Mouse (Mus musculus): ENCODE results near the gene Dgkd. TPM values are rescaled to one million over a fixed set of nuclear protein-coding genes. Genes with fewer than 3 reads are reported as not detected.

Dgkd gene
- polyA plus RNA-seq, 1 experiment from 2014 or later, result 35.3 TPM

DNA sequence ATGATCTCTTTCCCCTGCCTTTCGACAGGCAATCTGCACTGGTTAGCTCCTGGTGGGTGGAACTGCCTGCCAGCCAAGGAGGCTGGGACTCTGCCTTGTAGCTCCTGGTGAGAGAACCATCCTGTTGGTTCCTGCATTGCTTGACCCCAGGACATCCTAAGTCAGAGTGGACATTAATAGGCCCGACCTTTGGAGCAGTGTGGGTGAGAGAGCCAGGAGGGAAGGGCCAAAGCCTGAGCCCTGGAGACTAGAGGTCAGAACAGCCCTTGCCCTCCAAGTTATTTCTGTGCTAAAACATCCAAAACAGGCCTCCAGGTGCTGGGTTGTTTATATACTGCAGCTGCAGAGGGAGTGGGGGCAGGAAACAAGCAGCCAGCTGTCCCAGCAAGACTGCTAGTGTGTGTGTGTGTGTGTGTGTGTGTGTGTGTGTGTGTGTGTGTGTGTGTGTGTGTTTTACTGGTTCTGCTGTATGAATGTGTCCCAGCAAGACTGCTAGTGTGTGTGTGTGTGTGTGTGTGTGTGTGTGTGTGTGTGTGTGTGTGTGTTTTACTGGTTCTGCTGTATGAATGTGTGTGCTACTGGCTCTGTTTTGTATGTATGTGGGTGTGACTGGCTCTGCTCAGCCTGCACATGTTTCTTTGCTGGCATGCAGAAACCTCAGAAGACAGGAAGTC is 6.1 kb upstream of the Dgkd start:
- Histone ChIP-seq H3K27ac (ENCODE audit: low read depth, low read length) (no peak overlapping the region), H3K27me3 (ENCODE audit: control insufficient read depth, insufficient read depth, low read length) (no peaks in the 10 kb centered on the region), H3K4me1 (ENCODE audit: control insufficient read depth, insufficient read depth, low read length) (no peaks in the 10 kb centered on the region), H3K9ac (ENCODE audit: low read length) (no peak overlapping the region), H3K9me3 (ENCODE audit: control insufficient read depth, low read length) (no peaks in the 10 kb centered on the region), H3K36me3 (ENCODE audit: control insufficient read depth, insufficient read depth, low read length) (no peaks in the 10 kb centered on the region), H3K4me3 (ENCODE audit: low read depth, low read length) (no peak overlapping the region), H3K4me2 (no peak overlapping the region)
- ATAC-seq (ENCODE audit: low FRiP score) (no peak), DNase-seq (ENCODE audit: low spot score, missing footprints) (no peak)
- 53% methylated on average over 2 of the region's 2 CpGs for WGBS

- H3K9ac ChIP-seq (ENCODE audit: low read length), result no peak overlapping the region
- H3K9me3 ChIP-seq (ENCODE audit: control insufficient read depth, low read length), result no peaks in the 10 kb centered on the region
- ATAC-seq (ENCODE audit: low FRiP score) (no peak), DNase-seq (ENCODE audit: low spot score, missing footprints) (no peak)
- H3K4me2 ChIP-seq, result no peak overlapping the region
- H3K36me3 ChIP-seq (ENCODE audit: control insufficient read depth, insufficient read depth, low read length), result no peaks in the 10 kb centered on the region
- WGBS, result 60% methylated on average over 4 of the region's 4 CpGs
- no peaks in the 10 kb centered on the region for H3K4me1 ChIP-seq (ENCODE audit: control insufficient read depth, insufficient read depth, low read length)
- H3K27ac ChIP-seq (ENCODE audit: low read depth, low read length), result no peak overlapping the region
- no peaks in the 10 kb centered on the region for H3K27me3 ChIP-seq (ENCODE audit: control insufficient read depth, insufficient read depth, low read length)
- no peak overlapping the region for H3K4me3 ChIP-seq (ENCODE audit: low read depth, low read length)
These were observed 5.5 kb upstream of the Dgkd start for GRCm38 (mm10) chr1:87847475-87848168.

DNA sequence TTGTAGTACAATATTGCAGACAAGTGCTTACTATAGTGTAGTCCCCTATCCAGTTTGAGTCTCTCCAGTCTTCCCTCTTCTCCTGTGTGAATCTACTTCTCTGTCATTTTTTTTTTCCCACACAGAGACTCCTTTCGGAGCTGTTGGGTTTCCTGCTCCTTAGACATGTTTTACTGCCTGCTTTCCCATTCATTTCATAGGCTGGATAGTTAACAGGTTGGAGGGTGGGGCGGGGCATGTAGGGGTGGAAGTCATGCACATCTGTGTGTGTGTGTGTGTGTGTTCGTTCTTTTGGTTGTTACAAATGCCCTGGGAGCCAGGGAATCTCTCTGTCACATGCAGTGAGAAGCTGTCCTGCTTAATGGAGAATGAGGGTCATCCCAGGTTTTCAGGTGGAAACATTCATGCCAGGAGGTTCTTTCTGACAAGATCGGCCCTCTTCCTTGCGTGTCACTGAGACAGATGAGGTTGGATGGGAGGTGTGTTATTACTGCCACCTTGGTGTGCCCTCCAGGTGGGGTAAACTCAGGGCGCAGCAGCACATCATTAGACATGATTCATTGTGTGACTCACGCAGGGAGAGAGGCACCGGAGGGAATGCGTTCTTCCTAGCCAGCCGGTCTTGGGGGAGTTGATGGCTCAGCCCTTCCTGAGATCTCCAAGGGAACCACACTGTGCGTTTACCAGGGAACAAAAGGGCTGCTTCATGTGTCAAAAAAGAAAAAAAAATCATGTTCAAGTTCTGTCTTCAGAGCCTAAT is 4.7 kb upstream of the Dgkd start:
- no peak overlapping the region for H3K4me3 ChIP-seq (ENCODE audit: low read depth, low read length)
- H3K36me3 ChIP-seq (ENCODE audit: control insufficient read depth, insufficient read depth, low read length), result no peaks in the 10 kb centered on the region
- 69% methylated on average over 11 of the region's 11 CpGs for WGBS
- no peak overlapping the region for H3K9ac ChIP-seq (ENCODE audit: low read length)
- ATAC-seq (ENCODE audit: low FRiP score) (no peak), DNase-seq (ENCODE audit: low spot score, missing footprints) (no peak)
- H3K27me3 ChIP-seq (ENCODE audit: control insufficient read depth, insufficient read depth, low read length), result no peaks in the 10 kb centered on the region
- no peak overlapping the region for H3K27ac ChIP-seq (ENCODE audit: low read depth, low read length)
- H3K9me3 ChIP-seq (ENCODE audit: control insufficient read depth, low read length), result no peaks in the 10 kb centered on the region
- no peak overlapping the region for H3K4me2 ChIP-seq
- no peaks in the 10 kb centered on the region for H3K4me1 ChIP-seq (ENCODE audit: control insufficient read depth, insufficient read depth, low read length)

DNA sequence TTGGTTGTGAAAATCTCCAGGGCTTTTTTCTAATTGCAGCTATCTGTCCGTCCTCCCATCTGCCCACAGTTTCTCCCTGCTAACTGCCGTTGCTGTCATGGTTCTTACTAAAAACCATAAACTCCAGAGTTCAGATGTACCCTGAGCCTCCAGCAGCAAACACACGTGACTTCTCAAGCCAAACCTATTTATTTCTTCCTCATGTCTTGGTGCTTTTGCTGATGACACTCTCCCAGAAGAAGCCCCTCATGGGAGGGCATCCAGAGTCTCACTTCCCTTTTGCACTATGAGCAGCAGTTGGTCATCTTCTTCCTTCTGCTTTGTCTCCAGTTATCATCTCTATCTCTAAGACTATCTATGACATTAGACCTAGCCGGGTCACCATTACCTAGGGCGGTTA is 3.8 kb upstream of the Dgkd start:
- no peak overlapping the region for H3K9ac ChIP-seq (ENCODE audit: low read length)
- no peaks in the 10 kb centered on the region for H3K9me3 ChIP-seq (ENCODE audit: control insufficient read depth, low read length)
- H3K27me3 ChIP-seq (ENCODE audit: control insufficient read depth, insufficient read depth, low read length), result no peaks in the 10 kb centered on the region
- 85% methylated on average over 5 of the region's 5 CpGs for WGBS
- H3K4me3 ChIP-seq (ENCODE audit: low read depth, low read length), result no peak overlapping the region
- no peak overlapping the region for H3K27ac ChIP-seq (ENCODE audit: low read depth, low read length)
- ATAC-seq (ENCODE audit: low FRiP score) (no peak), DNase-seq (ENCODE audit: low spot score, missing footprints) (no peak)
- peaks cover 4% of the 10 kb centered on the region for H3K4me1 ChIP-seq (ENCODE audit: control insufficient read depth, insufficient read depth, low read length)
- H3K4me2 ChIP-seq, result no peak overlapping the region
- no peaks in the 10 kb centered on the region for H3K36me3 ChIP-seq (ENCODE audit: control insufficient read depth, insufficient read depth, low read length)

- Histone ChIP-seq H3K4me2 (no peak overlapping the region), H3K9me3 (ENCODE audit: control insufficient read depth, low read length) (no peaks in the 10 kb centered on the region), H3K27me3 (ENCODE audit: control insufficient read depth, insufficient read depth, low read length) (no peaks in the 10 kb centered on the region), H3K4me3 (ENCODE audit: low read depth, low read length) (no peak overlapping the region), H3K36me3 (ENCODE audit: control insufficient read depth, insufficient read depth, low read length) (no peaks in the 10 kb centered on the region), H3K9ac (ENCODE audit: low read length) (no peak overlapping the region), H3K27ac (ENCODE audit: low read depth, low read length) (no peak overlapping the region), H3K4me1 (ENCODE audit: control insufficient read depth, insufficient read depth, low read length) (peaks cover 15% of the 10 kb centered on the region)
- no peak for DNase-seq (ENCODE audit: low spot score, missing footprints)
- WGBS, result 90% methylated on average over 3 of the region's 3 CpGs
- ATAC-seq (ENCODE audit: low FRiP score), result no peak
These were observed 1.7 kb upstream of the Dgkd start for GRCm38 (mm10) chr1:87851344-87851743.

DNA sequence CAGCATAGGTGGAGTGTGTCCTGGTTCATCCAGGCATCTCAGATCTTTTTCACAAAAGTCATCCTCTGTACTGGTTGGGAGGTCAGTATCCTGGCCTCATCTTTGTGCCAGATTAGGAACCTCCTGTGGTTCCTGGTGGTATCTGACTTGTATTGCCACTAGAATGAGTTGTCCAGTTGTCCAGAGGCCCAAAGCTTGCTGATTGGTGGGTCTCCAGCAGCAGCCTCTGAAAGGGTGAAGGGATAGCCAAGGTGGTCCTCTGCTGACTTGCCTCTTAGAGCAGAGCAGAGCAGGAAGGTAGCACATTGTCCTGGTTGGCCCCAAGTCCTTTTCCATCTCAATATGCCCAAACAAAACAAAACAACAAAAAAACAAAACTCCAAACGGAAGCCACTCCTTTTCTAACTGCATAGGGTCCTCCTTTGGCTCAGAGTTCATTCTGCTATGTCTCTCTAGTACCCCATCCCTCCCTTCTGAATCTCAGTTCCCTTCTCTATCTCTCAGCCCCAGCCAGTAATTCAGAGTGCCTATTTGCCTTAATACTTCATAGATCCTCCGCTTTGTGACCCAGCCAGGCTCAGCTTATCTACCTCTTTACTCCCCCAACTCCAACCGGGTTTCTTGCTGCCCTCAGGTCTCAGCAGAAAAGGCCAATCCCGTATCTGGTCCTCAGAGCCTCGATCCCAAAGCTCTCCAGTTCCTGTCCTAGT is 851 bp upstream of the Dgkd start:
- peak overlapping the region; percentile 43; the same call in 1 of the 2 replicates for H3K4me2 ChIP-seq
- WGBS, result 55% methylated on average over 5 of the region's 5 CpGs

DNA sequence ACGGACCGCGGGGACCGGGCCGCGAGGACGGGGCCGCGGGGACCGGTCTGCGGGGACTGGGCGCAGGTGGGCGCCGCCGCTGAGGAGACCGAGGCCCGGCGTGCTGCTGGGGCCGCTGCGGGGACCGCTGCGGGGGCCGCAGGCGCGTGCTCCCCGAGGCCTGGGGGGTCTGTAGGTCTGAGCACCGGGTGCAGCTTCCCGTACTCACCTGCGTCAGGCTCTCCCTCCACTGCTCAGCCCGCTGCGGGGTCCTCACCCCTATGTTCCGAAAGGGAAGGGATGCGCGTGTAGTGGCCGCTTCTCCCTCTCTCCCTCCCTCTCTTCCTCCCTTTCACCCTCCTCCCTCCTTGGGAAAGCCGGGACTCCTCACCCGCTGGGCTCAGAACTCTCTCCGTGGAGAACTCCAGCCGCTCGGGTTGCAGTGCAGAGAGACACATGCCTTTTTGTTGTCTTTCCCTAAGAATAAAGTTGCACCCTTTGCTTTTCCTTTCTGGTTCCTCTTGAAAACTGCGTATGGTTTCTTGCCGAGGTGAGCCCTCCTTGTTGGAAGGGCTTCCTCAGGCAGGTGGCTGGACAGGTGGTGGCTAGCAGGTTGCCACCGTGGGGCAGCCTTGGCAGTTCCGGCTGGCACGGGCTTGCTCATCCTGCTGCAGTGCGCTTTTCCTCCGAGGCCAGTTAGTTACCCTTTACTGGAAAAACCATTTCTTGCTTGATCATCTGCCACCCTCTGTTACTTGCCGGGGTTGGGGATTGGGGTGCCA is 694 bp downstream of the Dgkd start:
- Histone ChIP-seq H3K4me2 (peak overlapping the region; percentile 70), H3K36me3 (ENCODE audit: control insufficient read depth, insufficient read depth, low read length) (no peaks in the 10 kb centered on the region), H3K9ac (ENCODE audit: low read length) (peak overlapping the region; percentile 88), H3K4me1 (ENCODE audit: control insufficient read depth, insufficient read depth, low read length) (peaks cover 15% of the 10 kb centered on the region), H3K27ac (ENCODE audit: low read depth, low read length) (peak overlapping the region; percentile 51), H3K4me3 (ENCODE audit: low read depth, low read length) (peak overlapping the region; percentile 98), H3K27me3 (ENCODE audit: control insufficient read depth, insufficient read depth, low read length) (no peaks in the 10 kb centered on the region), H3K9me3 (ENCODE audit: control insufficient read depth, low read length) (no peaks in the 10 kb centered on the region)
- under 1% methylated on average over 34 of the region's 48 CpGs for WGBS
- DNase-seq (ENCODE audit: low spot score, missing footprints) (peak; percentile 94), ATAC-seq (ENCODE audit: low FRiP score) (no peak; the same call in 1 of the 2 replicates)

More for the DNA sequence above, 851 bp upstream of the Dgkd start:
- Histone ChIP-seq H3K27me3 (ENCODE audit: control insufficient read depth, insufficient read depth, low read length) (no peaks in the 10 kb centered on the region), H3K9ac (ENCODE audit: low read length) (peak overlapping the region; percentile 35), H3K4me3 (ENCODE audit: low read depth, low read length) (no peak overlapping the region), H3K4me1 (ENCODE audit: control insufficient read depth, insufficient read depth, low read length) (peaks cover 15% of the 10 kb centered on the region), H3K36me3 (ENCODE audit: control insufficient read depth, insufficient read depth, low read length) (no peaks in the 10 kb centered on the region), H3K27ac (ENCODE audit: low read depth, low read length) (no peak overlapping the region), H3K9me3 (ENCODE audit: control insufficient read depth, low read length) (no peaks in the 10 kb centered on the region)
- ATAC-seq (ENCODE audit: low FRiP score), result no peak
- no peak for DNase-seq (ENCODE audit: low spot score, missing footprints)

DNA sequence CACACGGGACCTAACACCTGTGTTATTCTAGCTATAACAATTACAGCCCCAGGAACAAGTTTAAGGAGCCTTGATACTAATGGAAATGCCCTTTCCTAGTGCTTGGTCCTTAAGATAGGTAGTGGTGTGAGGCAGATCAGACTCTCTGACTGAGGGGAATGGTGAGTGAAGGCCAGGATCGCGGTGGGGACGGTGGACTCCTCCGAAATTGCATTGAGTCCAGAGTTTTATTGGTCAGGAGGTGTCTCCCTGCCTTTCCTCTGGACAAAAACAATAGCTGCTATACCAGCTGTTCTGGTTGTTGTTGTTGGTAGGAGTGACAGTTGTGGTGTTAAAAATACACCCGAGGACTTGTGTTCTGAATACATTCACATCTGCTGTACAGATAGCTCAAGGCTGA is 1.3 kb downstream of the Dgkd start:
- Histone ChIP-seq H3K4me3 (ENCODE audit: low read depth, low read length) (peak overlapping the region; percentile 98), H3K9ac (ENCODE audit: low read length) (peak overlapping the region; percentile 88), H3K36me3 (ENCODE audit: control insufficient read depth, insufficient read depth, low read length) (no peaks in the 10 kb centered on the region), H3K27me3 (ENCODE audit: control insufficient read depth, insufficient read depth, low read length) (no peaks in the 10 kb centered on the region), H3K27ac (ENCODE audit: low read depth, low read length) (no peak overlapping the region), H3K4me2 (peak overlapping the region; percentile 70), H3K4me1 (ENCODE audit: control insufficient read depth, insufficient read depth, low read length) (peaks cover 15% of the 10 kb centered on the region), H3K9me3 (ENCODE audit: control insufficient read depth, low read length) (no peaks in the 10 kb centered on the region)
- DNase-seq (ENCODE audit: low spot score, missing footprints) (no peak), ATAC-seq (ENCODE audit: low FRiP score) (no peak)
- WGBS, result 36% methylated on average over 6 of the region's 6 CpGs
